Mouse (Mus musculus) liver, adult 2 months (tissue): ENCODE results near the gene Mospd3. TPM values are rescaled to one million over a fixed set of nuclear protein-coding genes. Genes with fewer than 3 reads are reported as not detected.

Experiments
- DNase-seq: peaks from one replicate; pipeline ENCODE4 v3.0.0-alpha.2; 2011; ENCODE audit warnings: low read depth, low spot score; ENCODE audit errors: extremely low read depth
- H3K27ac ChIP-seq: fragments of 200-500 bp; replicated peaks from 2 replicates; pipeline ENCODE4 v1.5.1; 2012; ENCODE audit warnings: low read depth, mild to moderate bottlenecking, control low read depth, inconsistent platforms, low read length; ENCODE audit not compliant: insufficient read depth
- H3K27me3 ChIP-seq: fragments of 200-500 bp; 2 replicates; pipeline ENCODE4 v1.6.1; 2012; ENCODE audit warnings: mild to moderate bottlenecking, moderate library complexity, low read length, inconsistent platforms; ENCODE audit not compliant: control insufficient read depth, insufficient read depth
- H3K36me3 ChIP-seq: fragments of 200-500 bp; 2 replicates; pipeline ENCODE4 v1.6.1; 2012; ENCODE audit warnings: low read length, inconsistent platforms; ENCODE audit not compliant: control insufficient read depth, insufficient read depth
- H3K4me1 ChIP-seq: fragments of 200-500 bp; 2 replicates; pipeline ENCODE4 v1.6.1; 2011; ENCODE audit warnings: low read length; ENCODE audit not compliant: control insufficient read depth, insufficient read depth
- H3K4me3 ChIP-seq: fragments of 200-500 bp; 2 replicates; pipeline ENCODE4 v1.5.1; 2011; ENCODE audit warnings: low read depth, mild to moderate bottlenecking, control low read depth, low read length, moderate library complexity; ENCODE audit not compliant: insufficient read depth
- H3K79me2 ChIP-seq: fragments of 200-500 bp; 2 replicates; pipeline ENCODE4 v1.6.1; 2012; ENCODE audit warnings: inconsistent platforms, mild to moderate bottlenecking, low read length, moderate library complexity; ENCODE audit not compliant: control insufficient read depth, insufficient read depth
- H3K9ac ChIP-seq: fragments of 200-500 bp; 2 replicates; pipeline ENCODE4 v1.6.1; 2012; ENCODE audit warnings: low read depth, mild to moderate bottlenecking, control low read depth, inconsistent platforms, low read length
- CTCF ChIP-seq: fragments of 200-500 bp; IDR thresholded peaks from 2 replicates; pipeline ENCODE4 v1.5.1; 2011; ENCODE audit warnings: low read depth, low read length, control low read depth
- POLR2A ChIP-seq: fragments of 200-500 bp; IDR thresholded peaks from 2 replicates; pipeline ENCODE4 v1.6.1; 2011; ENCODE audit warnings: low read length, control low read depth; ENCODE audit not compliant: insufficient read depth; ENCODE audit errors: extremely low read depth
- WGBS: fragments of 180-500 bp; shearing (Covaris S2); methylation state at CpG from one replicate; pipeline ENCODE4 v1.1.7; 2018; 5-methylcytosine and 5-hydroxymethylcytosine counted together
- polyA plus RNA-seq: library from polyadenylated mRNA; depleted of rRNA; stranded (reverse); fragments of >200 nt; gene quantifications from 2 replicates; pipeline ENCODE4 v1.2.3, GENCODE M21; 2012
- total RNA-seq: library from RNA; depleted of rRNA; stranded (reverse); fragments of >200 nt; gene quantifications from 2 replicates; pipeline ENCODE4 v1.2.3, GENCODE M21; 2014

The Mospd3 gene
- total and polyA plus RNA-seq, 2 experiments = 4.3 to 84.3 TPM

- Histone ChIP-seq H3K4me1 (peaks cover 11% of the 10 kb centered on the region), H3K27ac (no peak overlapping the region), H3K27me3 (no peaks in the 10 kb centered on the region), H3K4me3 (no peak overlapping the region), H3K36me3 (no peaks in the 10 kb centered on the region), H3K9ac (no peak overlapping the region), H3K79me2 (no peaks in the 10 kb centered on the region)
- TF ChIP-seq CTCF (no peak), POLR2A (no peak)
- no peak for DNase-seq
- 58% methylated on average over 26 of the region's 26 CpGs for whole genome bisulfite sequencing
Observed at GRCm38 (mm10) chr5:137607860-137608653, 7.2 kb upstream of the Mospd3 start.

- H3K27me3 ChIP-seq = no peaks in the 10 kb centered on the region
- TF ChIP-seq POLR2A (no peak), CTCF (no peak)
- peak overlapping the region; percentile 76 for H3K9ac ChIP-seq
- H3K27ac ChIP-seq = peak overlapping the region; percentile 79
- under 1% methylated on average over 22 of the region's 22 CpGs for WGBS
- H3K4me3 ChIP-seq = peak overlapping the region; percentile 69
- peaks cover 17% of the 10 kb centered on the region for H3K4me1 ChIP-seq
- H3K36me3 ChIP-seq = no peaks in the 10 kb centered on the region
- H3K79me2 ChIP-seq = peaks cover 9% of the 10 kb centered on the region; the same call in 1 of the 2 replicates
- DNase-seq = no peak
Observed at GRCm38 (mm10) chr5:137601365-137601729, 489 bp upstream of the Mospd3 start.

GRCm38 (mm10) chr5:137600281-137600618, 608 bp downstream of the Mospd3 start:
- Histone ChIP-seq H3K4me1 (peaks cover 17% of the 10 kb centered on the region), H3K9ac (peak overlapping the region; percentile 74), H3K27ac (peak overlapping the region; percentile 52), H3K36me3 (no peaks in the 10 kb centered on the region), H3K79me2 (peaks cover 9% of the 10 kb centered on the region; the same call in 1 of the 2 replicates), H3K4me3 (peak overlapping the region; percentile 68), H3K27me3 (no peaks in the 10 kb centered on the region)
- no peak for DNase-seq
- WGBS = under 1% methylated on average over 19 of the region's 19 CpGs
- TF ChIP-seq POLR2A = no peak
- TF ChIP-seq CTCF = no peak

GRCm38 (mm10) chr5:137599600-137599999, 1.3 kb downstream of the Mospd3 start:
- WGBS = 62% methylated on average over 9 of the region's 9 CpGs
- H3K4me1 ChIP-seq = peaks cover 17% of the 10 kb centered on the region
- H3K4me3 ChIP-seq = peak overlapping the region; percentile 68
- DNase-seq = no peak
- no peak overlapping the region; the same call in 1 of the 2 replicates for H3K27ac ChIP-seq
- H3K79me2 ChIP-seq = peaks cover 9% of the 10 kb centered on the region; the same call in 1 of the 2 replicates
- TF ChIP-seq POLR2A (no peak), CTCF (no peak)
- H3K9ac ChIP-seq = peak overlapping the region; percentile 74
- no peaks in the 10 kb centered on the region for H3K27me3 ChIP-seq
- no peaks in the 10 kb centered on the region for H3K36me3 ChIP-seq

- peaks cover 17% of the 10 kb centered on the region for H3K4me1 ChIP-seq
- TF ChIP-seq POLR2A (no peak), CTCF (no peak)
Observed at GRCm38 (mm10) chr5:137598100-137598826, 2.6 kb downstream of the Mospd3 start.

More at GRCm38 (mm10) chr5:137598100-137598826, 2.6 kb downstream of the Mospd3 start:
- Histone ChIP-seq H3K4me3 (no peak overlapping the region), H3K27ac (no peak overlapping the region), H3K27me3 (no peaks in the 10 kb centered on the region), H3K79me2 (peaks cover 9% of the 10 kb centered on the region; the same call in 1 of the 2 replicates), H3K36me3 (no peaks in the 10 kb centered on the region), H3K9ac (no peak overlapping the region)
- no peak for DNase-seq
- 73% methylated on average over 2 of the region's 2 CpGs for WGBS
